Mouse (Mus musculus): Measurements from ENCODE around the gene Arl6ip5.

DNA sequence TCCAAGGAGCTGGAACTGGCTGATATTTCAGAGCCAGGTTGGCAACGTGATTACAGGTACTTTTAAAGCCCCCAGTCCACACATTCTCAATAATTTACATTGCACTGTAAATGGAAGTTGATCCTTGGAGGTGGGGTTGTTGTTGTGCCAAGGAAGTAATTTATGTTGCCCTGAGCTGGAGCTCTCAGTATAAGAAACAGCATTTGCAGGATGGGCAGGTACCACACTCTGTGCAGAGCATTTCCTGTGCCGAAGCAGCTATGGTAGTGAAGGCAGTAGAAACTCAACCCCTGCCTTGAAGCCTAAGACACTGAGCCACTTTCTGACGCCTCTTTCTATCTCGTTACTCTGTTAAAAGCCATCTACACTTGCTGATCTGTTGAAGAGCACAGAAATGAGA is 65.3 kb downstream of the Arl6ip5 start:
- TF ChIP-seq CTCF (IDR thresholded peaks at IDR 0.05) (no peak), POLR2A (IDR thresholded peaks at IDR 0.05; ENCODE audit: insufficient read depth, low read depth, low read length) (no peak)

All from heart, adult 2 months (tissue).